Mouse (Mus musculus) liver, embryonic 14.5 days (tissue): ENCODE data around the gene Lrrc4c. TPM values are rescaled to one million over a fixed set of nuclear protein-coding genes. Genes with fewer than 3 reads are reported as not detected.

ENCODE experiments used
- ATAC-seq: fragments of 200-750 bp; cut with Nextera tagmentation; 2 replicates; pipeline ENCODE4 v1.8.0; 2017; ENCODE audit warnings: moderate number of reproducible peaks, mild to moderate bottlenecking, moderate library complexity; ENCODE audit not compliant: insufficient read depth
- DNase-seq, 3 experiments: peaks; one replicate each; pipeline ENCODE4 v3.0.0-alpha.2; 2012 to 2013; ENCODE audit warnings: low read depth in 3 of 3, low spot score in 3 of 3
- H3K27ac ChIP-seq: fragments of 300-500 bp; sonication (generic); 2 replicates; pipeline ENCODE4 v1.5.1; 2014; ENCODE audit warnings: moderate library complexity, mild to moderate bottlenecking, control low read depth, inconsistent platforms
- H3K27me3 ChIP-seq: fragments of 300-500 bp; sonication (generic); 2 replicates; pipeline ENCODE4 v1.6.1; 2014; ENCODE audit warnings: mild to moderate bottlenecking, low read length, moderate library complexity; ENCODE audit not compliant: control insufficient read depth, insufficient read depth
- H3K36me3 ChIP-seq: fragments of 300-500 bp; sonication (generic); replicated peaks from 2 replicates; pipeline ENCODE4 v1.6.1; 2014; ENCODE audit warnings: low read depth; ENCODE audit not compliant: control insufficient read depth, insufficient read depth
- H3K4me1 ChIP-seq, 2 experiments: fragments of 200-500 bp in 1 of 2; fragments of 300-500 bp in 1 of 2; sonication (generic) in 1 of 2; replicated peaks; 2 replicates each; pipeline ENCODE4 v1.6.1; 2012 to 2014; ENCODE audit warnings: antibody characterized with exemption in 1 of 2, inconsistent platforms in 1 of 2, low read length in 1 of 2; ENCODE audit not compliant: control insufficient read depth in 2 of 2, insufficient read depth in 2 of 2
- H3K4me2 ChIP-seq: fragments of 300-500 bp; sonication (generic); 2 replicates; pipeline ENCODE4 v1.6.1; 2014; ENCODE audit warnings: low read depth, mild to moderate bottlenecking, control low read depth, moderate library complexity
- H3K4me3 ChIP-seq, 2 experiments: fragments of 200-500 bp in 1 of 2; fragments of 300-500 bp in 1 of 2; sonication (generic) in 1 of 2; 2 replicates each; pipeline ENCODE4 v1.5.1; 2012 to 2014; ENCODE audit warnings: low read depth in 2 of 2, low read length in 2 of 2, mild to moderate bottlenecking in 2 of 2, control low read depth in 1 of 2, inconsistent platforms in 1 of 2, moderate library complexity in 1 of 2; ENCODE audit not compliant: insufficient read depth in 1 of 2
- H3K9ac ChIP-seq: fragments of 300-500 bp; sonication (generic); replicated peaks from 2 replicates; pipeline ENCODE4 v1.6.1; 2014; ENCODE audit warnings: mild to moderate bottlenecking, control low read depth, moderate library complexity
- H3K9me3 ChIP-seq: fragments of 300-500 bp; sonication (generic); 2 replicates; pipeline ENCODE4 v1.6.1; 2016; ENCODE audit warnings: low read length, mixed read lengths; ENCODE audit not compliant: control insufficient read depth
- CTCF ChIP-seq: IDR thresholded peaks from 2 replicates; pipeline ENCODE4 v1.5.1; 2016; ENCODE audit warnings: antibody characterized with exemption, low read depth, control low read depth
- EP300 ChIP-seq: IDR thresholded peaks from 2 replicates; pipeline ENCODE4 v1.6.1; 2016; ENCODE audit warnings: antibody characterized with exemption, low read depth
- WGBS: fragments of 180-500 bp; shearing (Covaris S2); extraction: QIAGEN DNeasy Blood & Tissue Kit; methylation state at CpG from one replicate; pipeline ENCODE4 v1.1.7; 2014; ENCODE audit not compliant: insufficient replicate concordance; 5-methylcytosine and 5-hydroxymethylcytosine counted together
- polyA plus RNA-seq, 2 experiments: library from polyadenylated mRNA; depleted of rRNA in 1 of 2; stranded (reverse) in 1 of 2; unstranded in 1 of 2; fragments of >200 nt; fragmentation: Nextera tagmentation in 1 of 2; extraction: Ambion mirVana in 1 of 2; gene quantifications; 2 replicates each; pipeline versions ENCODE4 v1.2.1 to v1.2.3; 2012 to 2014

Lrrc4c gene
- polyA plus RNA-seq, 2 experiments = 0.04 to 0.19 TPM

GRCm38 (mm10) chr2:96505641-96506040, 187.7 kb downstream of the Lrrc4c start:
- DNase-seq = no peak
- 48% methylated on average over 1 of the region's 1 CpGs for WGBS
- Histone ChIP-seq H3K27ac (no peak overlapping the region), H3K4me1 (no peaks in the 10 kb centered on the region), H3K27me3 (no peaks in the 10 kb centered on the region), H3K9ac (no peak overlapping the region), H3K36me3 (no peaks in the 10 kb centered on the region), H3K9me3 (no peaks in the 10 kb centered on the region), H3K4me2 (no peak overlapping the region), H3K4me3 (no peak overlapping the region)
- ATAC-seq = no peak
- no peak for TF ChIP-seq EP300
- no peak for TF ChIP-seq CTCF

GRCm38 (mm10) chr2:96508991-96509390, 191.0 kb downstream of the Lrrc4c start:
- Histone ChIP-seq H3K9ac (no peak overlapping the region), H3K36me3 (no peaks in the 10 kb centered on the region), H3K9me3 (no peaks in the 10 kb centered on the region), H3K4me2 (no peak overlapping the region), H3K4me1 (no peaks in the 10 kb centered on the region), H3K27ac (no peak overlapping the region), H3K27me3 (no peaks in the 10 kb centered on the region), H3K4me3 (no peak overlapping the region)
- DNase-seq = no peak
- TF ChIP-seq EP300 = no peak
- no peak for TF ChIP-seq CTCF
- 25% methylated on average over 1 of the region's 1 CpGs for WGBS
- no peak for ATAC-seq

- no peak for ATAC-seq
- H3K36me3 ChIP-seq = no peaks in the 10 kb centered on the region
- H3K9ac ChIP-seq = no peak overlapping the region
- DNase-seq = no peak
- no peak overlapping the region for H3K4me2 ChIP-seq
- no peak overlapping the region for H3K27ac ChIP-seq
- no peaks in the 10 kb centered on the region for H3K9me3 ChIP-seq
- no peaks in the 10 kb centered on the region for H3K27me3 ChIP-seq
- no peaks in the 10 kb centered on the region for H3K4me1 ChIP-seq
- H3K4me3 ChIP-seq = no peak overlapping the region
- WGBS = 52% methylated on average over 3 of the region's 3 CpGs
- TF ChIP-seq CTCF (no peak), EP300 (no peak)
Measured at GRCm38 (mm10) chr2:96537469-96537868, 219.5 kb downstream of the Lrrc4c start.

GRCm38 (mm10) chr2:96547171-96547570, 229.2 kb downstream of the Lrrc4c start:
- Histone ChIP-seq H3K9ac (no peak overlapping the region), H3K36me3 (no peaks in the 10 kb centered on the region), H3K9me3 (no peaks in the 10 kb centered on the region), H3K4me1 (no peaks in the 10 kb centered on the region), H3K4me3 (no peak overlapping the region), H3K27me3 (no peaks in the 10 kb centered on the region), H3K27ac (no peak overlapping the region), H3K4me2 (no peak overlapping the region)
- WGBS = 81% methylated on average over 1 of the region's 1 CpGs
- no peak for ATAC-seq
- TF ChIP-seq CTCF (no peak), EP300 (no peak)
- no peak for DNase-seq

GRCm38 (mm10) chr2:96573755-96574154, 255.8 kb downstream of the Lrrc4c start:
- ATAC-seq = no peak
- Histone ChIP-seq H3K4me1 (no peaks in the 10 kb centered on the region), H3K27me3 (no peaks in the 10 kb centered on the region), H3K4me2 (no peak overlapping the region), H3K36me3 (no peaks in the 10 kb centered on the region), H3K9me3 (no peaks in the 10 kb centered on the region), H3K4me3 (no peak overlapping the region), H3K27ac (no peak overlapping the region), H3K9ac (no peak overlapping the region)
- TF ChIP-seq EP300 = no peak
- no peak for TF ChIP-seq CTCF
- DNase-seq = no peak
- WGBS = 52% methylated on average over 2 of the region's 2 CpGs

GRCm38 (mm10) chr2:96577701-96578100, 259.7 kb downstream of the Lrrc4c start:
- no peaks in the 10 kb centered on the region for H3K36me3 ChIP-seq
- no peak overlapping the region for H3K27ac ChIP-seq
- no peaks in the 10 kb centered on the region for H3K27me3 ChIP-seq
- ATAC-seq (no peak), DNase-seq (no peak)
- H3K4me3 ChIP-seq = no peak overlapping the region
- no peaks in the 10 kb centered on the region for H3K9me3 ChIP-seq
- H3K9ac ChIP-seq = no peak overlapping the region
- TF ChIP-seq CTCF = no peak
- TF ChIP-seq EP300 = no peak
- no peaks in the 10 kb centered on the region for H3K4me1 ChIP-seq
- WGBS = 77% methylated on average over 8 of the region's 8 CpGs
- H3K4me2 ChIP-seq = no peak overlapping the region
